Mouse (Mus musculus) ES-Bruce4 (cell line): ENCODE measurements around the gene Fign.

ENCODE experiments used
- EP300 ChIP-seq: IDR thresholded peaks from 2 replicates; pipeline ENCODE4 v1.6.1; 2011; ENCODE audit warnings: low read depth, low read length; ENCODE audit not compliant: insufficient read depth
- POLR2A ChIP-seq: IDR thresholded peaks from one replicate; pipeline ENCODE4 v1.8.1; 2011; ENCODE audit warnings: low read length; ENCODE audit not compliant: insufficient read depth

DNA sequence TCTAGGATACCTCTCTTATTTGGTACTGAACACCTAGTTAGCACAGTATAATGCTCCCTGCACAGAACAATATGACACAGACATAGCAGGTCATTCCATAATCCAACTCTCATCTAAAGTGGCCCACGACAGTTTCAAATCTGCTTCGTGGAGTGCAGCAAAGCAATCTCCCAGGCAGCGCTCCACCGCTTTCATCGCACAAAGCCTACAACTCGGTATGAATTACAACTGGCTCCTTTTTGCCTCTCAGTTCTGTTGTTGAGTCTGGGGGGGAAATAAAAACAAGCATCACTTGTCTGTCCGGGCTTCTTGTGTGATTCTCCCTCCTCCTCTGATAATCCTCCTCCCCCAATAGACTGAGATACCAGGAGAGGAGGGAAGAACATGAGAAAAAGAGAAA, 116.4 kb downstream of the Fign start:
- TF ChIP-seq POLR2A (no peak), EP300 (no peak)
